Mouse (Mus musculus): ENCODE measurements around the gene Trim80. TPM values are rescaled to one million over a fixed set of nuclear protein-coding genes. Genes with fewer than 3 reads are reported as not detected.

Gene Trim80
- polyA plus RNA-seq, 1 experiment from 2014 or later: not detected

DNA sequence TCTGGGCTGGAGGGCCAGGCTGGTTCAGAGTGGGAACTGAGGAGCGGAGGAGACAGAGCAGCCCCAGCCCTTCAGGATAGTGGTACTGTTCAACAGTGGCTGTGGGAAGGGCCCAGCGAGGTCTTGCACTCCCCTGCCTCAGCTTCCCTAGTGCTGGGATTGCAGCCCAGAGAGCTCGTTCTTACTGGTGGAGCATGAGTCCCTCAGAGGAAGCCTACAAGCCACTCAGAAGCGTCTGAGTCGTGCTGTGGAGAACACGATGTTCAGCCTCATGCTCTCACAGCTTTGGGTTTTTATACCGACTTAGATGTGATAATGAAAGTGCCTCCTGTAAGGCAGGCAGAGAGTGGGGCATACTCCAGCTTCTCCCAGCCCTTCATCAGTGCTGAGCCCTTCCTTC is 15.7 kb upstream of the Trim80 start:
- Histone ChIP-seq H3K4me1 (ENCODE audit: control insufficient read depth, insufficient read depth, low read length) (peaks cover 10% of the 10 kb centered on the region), H3K9ac (replicated peaks; ENCODE audit: low read length) (no peak overlapping the region), H3K27ac (replicated peaks; ENCODE audit: low read depth, low read length) (no peak overlapping the region), H3K4me3 (replicated peaks; ENCODE audit: low read depth, low read length) (no peak overlapping the region), H3K9me3 (ENCODE audit: control insufficient read depth, low read length) (no peaks in the 10 kb centered on the region), H3K27me3 (ENCODE audit: control insufficient read depth, insufficient read depth, low read length) (no peaks in the 10 kb centered on the region), H3K4me2 (ENCODE audit: low read length) (no peak overlapping the region), H3K36me3 (ENCODE audit: control insufficient read depth, insufficient read depth, low read length) (peaks cover 55% of the 10 kb centered on the region)
- 86% methylated on average over 7 of the region's 7 CpGs for WGBS
- ATAC-seq (ENCODE audit: low FRiP score, low TSS enrichment): no peak
- DNase-seq: no peak

DNA sequence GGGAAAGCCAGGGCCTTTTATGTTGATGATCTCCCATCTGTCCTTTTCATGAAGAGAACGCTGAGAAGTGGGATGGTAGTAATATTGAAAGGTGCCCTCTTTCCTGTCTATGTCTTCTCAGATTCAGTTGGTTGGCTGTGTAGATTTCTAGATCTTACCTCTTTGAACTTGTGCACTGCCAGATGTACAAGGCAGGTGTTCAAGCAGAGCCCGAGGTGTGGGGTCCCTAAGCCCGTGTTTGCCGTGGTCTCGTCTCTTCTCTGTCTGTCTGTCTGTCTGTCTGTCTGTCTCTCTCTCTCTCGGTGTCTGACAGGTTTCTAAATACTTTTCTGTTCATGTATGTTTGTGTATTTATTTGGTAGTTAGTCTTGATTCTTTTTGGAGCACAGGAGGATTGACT is 14.7 kb upstream of the Trim80 start:
- no peak overlapping the region for H3K4me3 ChIP-seq (replicated peaks; ENCODE audit: low read depth, low read length)
- 94% methylated on average over 6 of the region's 6 CpGs for WGBS
- H3K9me3 ChIP-seq (ENCODE audit: control insufficient read depth, low read length): no peaks in the 10 kb centered on the region
- ATAC-seq (ENCODE audit: low FRiP score, low TSS enrichment) (no peak), DNase-seq (no peak)
- H3K36me3 ChIP-seq (ENCODE audit: control insufficient read depth, insufficient read depth, low read length): peaks cover 65% of the 10 kb centered on the region
- H3K4me2 ChIP-seq (ENCODE audit: low read length): no peak overlapping the region
- no peak overlapping the region for H3K27ac ChIP-seq (replicated peaks; ENCODE audit: low read depth, low read length)
- H3K4me1 ChIP-seq (ENCODE audit: control insufficient read depth, insufficient read depth, low read length): peaks cover 9% of the 10 kb centered on the region
- H3K27me3 ChIP-seq (ENCODE audit: control insufficient read depth, insufficient read depth, low read length): no peaks in the 10 kb centered on the region
- no peak overlapping the region for H3K9ac ChIP-seq (replicated peaks; ENCODE audit: low read length)

DNA sequence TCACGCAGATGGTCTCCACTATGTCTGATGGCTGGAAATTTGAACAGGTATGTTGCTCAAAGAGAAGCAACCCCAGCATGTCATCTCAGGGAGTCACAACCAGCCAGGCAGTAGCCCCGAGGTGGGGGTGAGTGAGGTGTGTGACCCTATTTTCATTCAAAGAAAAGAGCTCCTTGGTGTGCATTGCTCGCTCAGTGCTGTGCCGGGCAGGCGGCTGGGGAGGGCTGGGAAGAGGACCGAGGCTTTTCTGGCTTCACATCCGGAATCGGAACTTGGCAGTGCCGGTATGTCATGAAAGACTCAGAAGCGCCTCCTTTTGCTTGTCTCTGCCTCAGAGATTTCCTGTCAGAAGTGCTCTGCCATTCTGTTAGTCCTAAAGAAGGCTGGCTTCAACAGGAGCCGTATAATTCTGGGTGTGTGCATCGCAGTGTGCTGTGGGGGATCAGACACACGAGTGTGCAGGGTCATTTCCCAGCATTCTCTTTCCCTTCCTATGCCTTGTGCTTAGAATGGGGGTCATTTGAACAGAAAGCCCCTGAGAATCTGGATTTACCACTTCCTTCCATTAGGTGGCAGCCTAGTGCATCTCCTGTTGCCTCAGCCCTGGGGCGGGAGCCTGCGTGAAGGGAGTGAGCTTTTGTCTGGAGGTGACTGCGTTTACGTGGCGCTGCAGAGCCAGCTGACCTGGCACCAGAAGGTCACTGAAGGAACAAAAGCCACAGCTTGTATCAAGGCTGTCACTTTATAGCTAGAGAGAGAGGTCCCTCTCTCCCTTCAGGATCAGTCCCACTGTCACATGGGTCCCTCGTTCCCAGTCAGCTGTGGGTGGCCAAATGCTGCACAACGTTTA is 12.6 kb upstream of the Trim80 start:
- H3K27ac ChIP-seq (replicated peaks; ENCODE audit: low read depth, low read length): peak overlapping the region; percentile 75
- H3K4me2 ChIP-seq (ENCODE audit: low read length): peak overlapping the region; percentile 41
- H3K27me3 ChIP-seq (ENCODE audit: control insufficient read depth, insufficient read depth, low read length): no peaks in the 10 kb centered on the region
- DNase-seq (peak; percentile 92), ATAC-seq (ENCODE audit: low FRiP score, low TSS enrichment) (peak; percentile 48; the same call in 1 of the 2 replicates)
- no peaks in the 10 kb centered on the region for H3K9me3 ChIP-seq (ENCODE audit: control insufficient read depth, low read length)
- H3K4me1 ChIP-seq (ENCODE audit: control insufficient read depth, insufficient read depth, low read length): no peaks in the 10 kb centered on the region
- H3K9ac ChIP-seq (replicated peaks; ENCODE audit: low read length): peak overlapping the region; percentile 23; the same call in 1 of the 2 replicates
- peaks cover 80% of the 10 kb centered on the region for H3K36me3 ChIP-seq (ENCODE audit: control insufficient read depth, insufficient read depth, low read length)
- WGBS: 36% methylated on average over 20 of the region's 20 CpGs
- H3K4me3 ChIP-seq (replicated peaks; ENCODE audit: low read depth, low read length): 0 out of 2 replicates have a peak overlapping the region, but pooled peaks have one; percentile 13

DNA sequence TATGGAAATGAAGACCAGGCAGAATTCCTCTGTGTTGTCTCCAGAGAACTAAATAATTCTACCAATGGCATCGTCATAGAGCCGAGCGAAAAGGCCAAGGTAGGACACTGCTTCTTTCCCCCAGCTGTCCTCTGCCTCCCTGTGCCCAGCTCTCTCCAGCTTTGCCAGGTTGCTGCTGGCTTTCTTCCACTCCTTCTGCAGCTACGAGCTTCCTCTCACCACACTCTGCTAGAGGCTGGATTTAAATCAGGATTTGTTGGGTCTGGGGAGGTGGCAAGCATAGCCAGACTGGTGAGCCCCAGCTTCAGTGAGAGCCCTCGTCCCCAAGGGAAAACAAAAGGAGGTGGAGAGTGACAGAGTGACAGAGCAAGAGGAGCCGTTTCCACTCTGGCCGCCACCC is 11.0 kb upstream of the Trim80 start:
- DNase-seq (no peak), ATAC-seq (ENCODE audit: low FRiP score, low TSS enrichment) (no peak)
- peaks cover 76% of the 10 kb centered on the region for H3K36me3 ChIP-seq (ENCODE audit: control insufficient read depth, insufficient read depth, low read length)
- H3K4me2 ChIP-seq (ENCODE audit: low read length): no peak overlapping the region
- no peaks in the 10 kb centered on the region for H3K4me1 ChIP-seq (ENCODE audit: control insufficient read depth, insufficient read depth, low read length)
- H3K27me3 ChIP-seq (ENCODE audit: control insufficient read depth, insufficient read depth, low read length): no peaks in the 10 kb centered on the region
- WGBS: 94% methylated on average over 7 of the region's 7 CpGs
- no peak overlapping the region for H3K27ac ChIP-seq (replicated peaks; ENCODE audit: low read depth, low read length)
- H3K9ac ChIP-seq (replicated peaks; ENCODE audit: low read length): no peak overlapping the region
- no peaks in the 10 kb centered on the region for H3K9me3 ChIP-seq (ENCODE audit: control insufficient read depth, low read length)
- H3K4me3 ChIP-seq (replicated peaks; ENCODE audit: low read depth, low read length): no peak overlapping the region

DNA sequence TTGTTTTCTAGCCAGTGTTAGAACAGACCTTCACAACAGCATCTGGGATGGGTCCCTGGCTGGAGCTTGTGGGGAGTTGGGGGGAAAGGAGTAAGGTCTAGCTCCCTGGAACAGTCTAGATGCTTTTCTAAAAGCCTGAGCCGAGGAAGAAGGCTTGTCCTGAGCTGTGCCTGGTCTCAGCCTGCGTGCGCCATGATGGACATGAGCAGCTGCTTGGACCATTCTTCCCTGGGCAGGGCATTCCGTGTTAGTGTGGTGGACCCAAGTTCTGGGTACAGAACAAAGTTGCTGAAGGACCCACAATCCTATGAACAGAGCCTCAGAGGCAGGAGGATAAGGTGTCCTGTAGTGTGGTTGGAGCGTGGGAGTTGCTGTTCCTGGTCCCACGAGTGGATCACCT is 9.8 kb upstream of the Trim80 start:
- Histone ChIP-seq H3K4me1 (ENCODE audit: control insufficient read depth, insufficient read depth, low read length) (peaks cover 3% of the 10 kb centered on the region; the same call in 1 of the 2 replicates), H3K9ac (replicated peaks; ENCODE audit: low read length) (no peak overlapping the region), H3K4me2 (ENCODE audit: low read length) (no peak overlapping the region), H3K4me3 (replicated peaks; ENCODE audit: low read depth, low read length) (no peak overlapping the region), H3K27ac (replicated peaks; ENCODE audit: low read depth, low read length) (no peak overlapping the region), H3K27me3 (ENCODE audit: control insufficient read depth, insufficient read depth, low read length) (no peaks in the 10 kb centered on the region), H3K36me3 (ENCODE audit: control insufficient read depth, insufficient read depth, low read length) (peaks cover 64% of the 10 kb centered on the region), H3K9me3 (ENCODE audit: control insufficient read depth, low read length) (no peaks in the 10 kb centered on the region)
- DNase-seq (no peak), ATAC-seq (ENCODE audit: low FRiP score, low TSS enrichment) (no peak)
- 95% methylated on average over 6 of the region's 6 CpGs for WGBS

DNA sequence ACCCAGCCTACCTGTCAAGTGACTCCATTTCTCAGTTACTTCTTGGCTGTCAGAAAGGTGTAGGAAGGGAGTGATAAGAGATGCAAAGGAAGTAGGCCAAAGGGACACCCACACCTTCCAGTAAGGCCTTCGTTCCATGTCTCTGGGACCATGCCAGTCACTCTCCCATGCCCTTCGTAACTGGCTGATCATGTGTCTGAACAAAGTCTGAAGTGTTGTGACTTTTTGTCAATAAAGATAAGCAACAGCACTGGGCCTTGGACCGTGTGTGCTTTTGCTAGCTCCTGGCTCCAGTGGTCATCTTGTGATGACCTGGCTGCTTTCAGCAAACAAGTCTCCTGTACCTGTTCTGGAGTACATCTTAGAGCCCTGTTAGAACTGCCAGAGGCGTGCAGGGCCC is 7.5 kb upstream of the Trim80 start:
- DNase-seq: no peak
- Histone ChIP-seq H3K27ac (replicated peaks; ENCODE audit: low read depth, low read length) (no peak overlapping the region), H3K9me3 (ENCODE audit: control insufficient read depth, low read length) (no peaks in the 10 kb centered on the region), H3K9ac (replicated peaks; ENCODE audit: low read length) (no peak overlapping the region), H3K4me1 (ENCODE audit: control insufficient read depth, insufficient read depth, low read length) (peaks cover 11% of the 10 kb centered on the region; the same call in 1 of the 2 replicates), H3K27me3 (ENCODE audit: control insufficient read depth, insufficient read depth, low read length) (no peaks in the 10 kb centered on the region), H3K4me2 (ENCODE audit: low read length) (no peak overlapping the region), H3K36me3 (ENCODE audit: control insufficient read depth, insufficient read depth, low read length) (peaks cover 44% of the 10 kb centered on the region), H3K4me3 (replicated peaks; ENCODE audit: low read depth, low read length) (no peak overlapping the region)
- 86% methylated on average over 4 of the region's 4 CpGs for WGBS
- ATAC-seq (ENCODE audit: low FRiP score, low TSS enrichment): no peak

DNA sequence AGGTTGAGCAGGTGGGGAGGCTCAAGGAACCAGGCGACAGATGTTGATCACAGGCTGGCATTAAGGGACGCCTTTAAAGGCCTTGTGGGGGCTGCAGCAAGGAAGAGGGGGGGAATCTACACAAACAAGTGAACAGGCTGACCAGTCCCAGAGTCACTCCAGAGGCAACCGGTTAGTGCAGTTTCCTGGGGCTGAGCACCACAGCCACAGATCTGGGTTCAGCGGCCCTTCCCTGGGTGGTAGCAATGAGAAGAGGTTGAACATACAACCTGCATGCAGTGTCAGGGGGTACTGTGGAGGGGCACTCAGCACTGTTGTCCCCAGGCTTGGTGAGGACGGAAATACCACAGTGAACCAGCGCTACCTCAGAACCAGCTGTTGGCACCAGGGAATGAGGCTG is 7.0 kb upstream of the Trim80 start:
- WGBS: 81% methylated on average over 6 of the region's 6 CpGs
- no peak overlapping the region for H3K9ac ChIP-seq (replicated peaks; ENCODE audit: low read length)
- peaks cover 44% of the 10 kb centered on the region for H3K36me3 ChIP-seq (ENCODE audit: control insufficient read depth, insufficient read depth, low read length)
- H3K9me3 ChIP-seq (ENCODE audit: control insufficient read depth, low read length): no peaks in the 10 kb centered on the region
- no peak for DNase-seq
- no peaks in the 10 kb centered on the region for H3K27me3 ChIP-seq (ENCODE audit: control insufficient read depth, insufficient read depth, low read length)
- no peak overlapping the region for H3K4me2 ChIP-seq (ENCODE audit: low read length)
- H3K4me3 ChIP-seq (replicated peaks; ENCODE audit: low read depth, low read length): no peak overlapping the region
- H3K4me1 ChIP-seq (ENCODE audit: control insufficient read depth, insufficient read depth, low read length): peaks cover 11% of the 10 kb centered on the region; the same call in 1 of the 2 replicates
- no peak overlapping the region for H3K27ac ChIP-seq (replicated peaks; ENCODE audit: low read depth, low read length)
- ATAC-seq (ENCODE audit: low FRiP score, low TSS enrichment): no peak

DNA sequence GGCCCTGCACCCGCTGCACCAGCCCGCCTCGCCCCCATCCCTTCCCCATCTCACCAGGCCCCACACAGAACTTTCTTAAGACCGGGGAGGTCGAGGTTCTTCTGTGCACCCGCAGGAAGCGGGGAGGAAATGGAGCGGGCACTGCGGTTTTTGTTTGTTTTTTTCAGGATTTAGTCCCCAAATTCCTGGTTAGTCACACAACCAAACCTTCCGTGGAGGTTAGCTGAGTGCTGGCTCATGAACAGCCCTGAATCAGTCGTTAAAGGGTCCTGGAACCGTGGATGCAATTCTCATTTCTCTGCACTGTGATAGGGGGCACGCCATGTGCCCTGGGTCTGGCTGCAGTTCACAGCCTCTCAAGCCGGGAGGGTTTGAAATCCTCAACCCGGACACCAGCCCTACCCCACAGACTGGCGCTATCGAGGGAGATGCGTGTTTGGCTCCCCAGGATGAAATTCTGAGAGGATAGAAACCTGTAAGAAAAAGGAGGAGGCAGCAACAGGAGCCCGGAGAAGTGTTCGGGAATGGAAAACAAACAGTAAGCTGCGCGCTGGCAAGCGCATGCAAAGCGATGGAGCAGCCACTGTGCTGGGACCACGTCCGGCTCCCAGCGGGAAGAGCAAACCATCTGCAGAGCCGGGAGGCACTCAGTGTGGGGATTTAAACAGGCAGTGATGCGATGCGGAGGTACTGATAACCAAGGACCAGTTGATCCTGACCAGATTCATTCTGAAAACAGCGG is 4.6 kb upstream of the Trim80 start:
- peak overlapping the region; percentile 57 for H3K4me2 ChIP-seq (ENCODE audit: low read length)
- H3K27me3 ChIP-seq (ENCODE audit: control insufficient read depth, insufficient read depth, low read length): no peaks in the 10 kb centered on the region
- peak overlapping the region; percentile 26 for H3K4me3 ChIP-seq (replicated peaks; ENCODE audit: low read depth, low read length)
- peaks cover 24% of the 10 kb centered on the region for H3K36me3 ChIP-seq (ENCODE audit: control insufficient read depth, insufficient read depth, low read length)
- ATAC-seq (ENCODE audit: low FRiP score, low TSS enrichment): no peak
- peak; percentile 76 for DNase-seq
- H3K9me3 ChIP-seq (ENCODE audit: control insufficient read depth, low read length): no peaks in the 10 kb centered on the region
- H3K27ac ChIP-seq (replicated peaks; ENCODE audit: low read depth, low read length): no peak overlapping the region
- WGBS: 5% methylated on average over 31 of the region's 31 CpGs
- peaks cover 11% of the 10 kb centered on the region; the same call in 1 of the 2 replicates for H3K4me1 ChIP-seq (ENCODE audit: control insufficient read depth, insufficient read depth, low read length)
- H3K9ac ChIP-seq (replicated peaks; ENCODE audit: low read length): peak overlapping the region; percentile 28; the same call in 1 of the 2 replicates
